Mouse (Mus musculus) c-Kit-positive CD71-negative TER-119-negative erythroid progenitor cells, embryonic 14.5 days (primary cell): ENCODE data around the gene Pole3.
"Not testable (repeated sequence)": the region's sequence is repeated elsewhere in the genome, so short reads cannot be mapped to it uniquely, and the experiment has no call there.

Experiments
- DNase-seq: peaks from one replicate; pipeline ENCODE4 v3.0.0-alpha.2; 2013; ENCODE audit warnings: low read depth

The Pole3 gene

DNA sequence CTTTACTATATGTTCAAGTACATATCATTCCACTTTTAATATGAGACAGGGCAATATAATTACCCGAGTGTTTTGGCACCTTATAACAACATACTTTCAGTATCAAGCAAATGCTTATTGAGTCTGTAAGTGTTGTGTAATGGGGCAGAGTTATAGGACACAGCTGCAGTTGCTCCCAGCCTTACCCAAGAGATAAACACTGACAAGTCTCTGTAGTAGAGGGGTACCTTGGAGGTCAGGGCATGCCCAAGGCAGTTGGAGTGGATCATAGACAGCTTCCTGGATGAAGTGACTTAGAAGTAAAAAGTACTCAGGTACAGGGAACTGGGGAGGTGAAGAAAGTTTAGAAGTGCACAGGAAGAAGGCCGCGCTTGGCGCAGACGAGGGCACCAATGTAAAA lies 37.7 kb downstream of the Pole3 start:
- no peak for DNase-seq

DNA sequence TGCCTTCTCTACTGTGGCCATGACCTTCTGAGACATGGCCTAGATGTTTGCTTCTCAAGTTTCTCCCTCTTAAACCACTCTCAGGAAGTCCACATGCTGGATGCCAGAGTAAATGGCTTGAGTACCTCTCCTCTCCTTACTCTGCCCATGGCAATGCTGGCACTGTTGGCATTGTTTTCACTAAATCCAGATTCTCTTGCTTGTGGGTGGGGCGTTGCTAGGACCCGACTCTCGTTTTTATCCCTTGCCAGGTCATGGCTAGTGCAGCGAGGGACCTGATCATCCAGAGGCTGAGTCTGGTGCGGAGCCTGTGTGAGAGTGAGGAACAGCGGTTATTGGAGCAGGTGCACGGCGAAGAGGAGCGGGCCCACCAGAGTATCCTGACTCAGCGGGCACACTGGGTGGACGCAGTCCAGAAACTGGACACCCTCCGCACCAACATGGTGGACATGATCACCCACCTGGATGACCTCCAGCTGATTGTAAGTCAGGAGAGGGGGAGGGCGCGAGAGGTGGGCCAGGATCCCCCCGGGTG lies 38.6 kb downstream of the Pole3 start:
- DNase-seq = no peak

DNA sequence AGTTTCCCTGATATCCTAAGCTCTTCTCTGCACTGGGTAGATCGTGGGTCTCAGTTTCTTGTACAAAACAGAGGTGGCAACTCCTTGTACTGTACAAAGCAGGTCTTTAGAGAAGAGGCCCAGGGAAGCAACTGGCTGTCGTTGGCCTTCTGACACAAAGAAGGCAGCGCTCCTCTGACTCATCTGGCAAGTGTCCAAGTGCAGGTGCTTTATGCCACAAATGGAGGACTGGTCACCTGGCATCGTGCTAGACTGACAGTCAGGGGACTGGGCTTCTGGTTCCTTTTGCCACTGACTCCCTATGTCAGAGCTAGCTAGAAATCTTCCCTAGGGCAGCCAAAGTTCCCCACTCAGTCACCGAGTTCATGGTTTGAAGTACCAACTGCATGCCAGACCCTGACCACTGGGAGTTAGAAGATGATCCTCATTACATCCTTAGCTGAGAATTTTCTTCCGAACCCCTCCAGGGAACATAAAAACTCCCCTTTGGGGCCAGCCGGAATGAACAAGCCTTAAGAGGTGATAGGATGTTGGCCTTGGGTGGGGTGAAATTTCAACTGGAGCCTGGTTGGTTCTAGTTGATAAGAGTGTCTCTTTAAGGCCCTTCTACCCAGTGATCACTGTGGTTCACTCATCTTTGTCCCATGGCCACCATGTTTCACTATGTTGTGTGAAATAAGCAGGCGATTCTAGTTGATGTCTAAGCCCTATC lies 39.3 kb downstream of the Pole3 start:
- no peak for DNase-seq

DNA sequence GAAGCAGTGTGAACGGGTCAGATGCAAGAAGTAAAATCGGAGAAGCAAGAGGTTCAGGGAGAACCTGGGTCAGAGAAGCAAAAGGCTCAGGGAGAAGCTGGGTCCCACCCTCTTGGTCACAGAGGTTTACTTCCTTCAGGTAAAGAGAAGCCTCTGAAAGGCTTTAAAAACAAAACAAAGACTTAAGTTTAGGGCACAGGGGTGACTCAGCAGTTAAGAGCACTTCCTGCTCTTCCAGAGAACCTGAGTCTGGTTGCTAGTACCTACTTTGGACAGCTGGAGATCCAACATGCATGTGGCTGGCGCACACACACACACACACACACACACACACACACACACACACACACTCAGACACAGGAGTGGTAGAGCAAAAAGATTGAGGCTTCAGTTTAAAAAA lies 39.9 kb downstream of the Pole3 start:
- DNase-seq = no peak

DNA sequence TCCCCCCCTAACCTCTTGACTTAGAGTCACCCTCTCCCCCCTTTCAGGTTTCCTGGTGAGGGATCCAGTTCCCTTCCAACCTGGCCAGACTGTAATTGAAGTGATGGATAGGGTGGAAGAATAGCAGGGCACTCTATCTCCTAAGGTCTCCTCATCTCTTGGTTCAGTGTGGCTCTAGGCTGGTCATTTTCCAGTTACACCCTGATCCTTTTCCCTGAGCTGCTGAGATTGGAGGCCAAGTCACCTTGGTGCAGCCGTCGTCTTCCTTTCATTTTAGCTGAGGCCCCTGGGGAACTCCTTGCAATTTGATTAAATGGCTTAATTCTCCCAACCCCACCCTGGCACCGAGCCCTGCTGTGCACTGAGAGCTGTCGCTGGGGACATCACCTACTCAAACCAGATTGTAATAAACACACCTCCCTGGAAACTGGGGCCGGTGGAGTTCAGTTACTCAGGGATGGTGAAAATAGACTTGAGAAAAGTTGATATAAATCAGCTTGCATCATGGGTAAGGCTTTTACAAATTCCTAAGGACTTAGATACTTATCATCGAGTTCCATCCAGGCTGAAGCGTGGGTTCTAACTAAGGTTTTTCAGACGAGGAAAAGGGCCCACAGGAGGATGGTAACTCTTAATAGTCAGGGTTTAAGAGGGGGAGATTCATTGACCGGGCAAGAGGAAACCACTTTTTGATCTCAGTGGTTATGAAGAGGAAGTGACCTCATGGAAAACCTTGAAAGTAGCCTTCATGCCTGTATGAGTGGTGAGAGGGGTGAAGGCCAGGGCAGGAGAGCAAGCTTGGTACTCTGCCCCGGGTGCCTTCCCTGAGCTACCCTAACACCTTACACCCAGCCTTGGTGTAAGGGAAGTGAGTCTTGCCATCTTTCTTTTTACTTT lies 43.9 kb downstream of the Pole3 start:
- no peak for DNase-seq

DNA sequence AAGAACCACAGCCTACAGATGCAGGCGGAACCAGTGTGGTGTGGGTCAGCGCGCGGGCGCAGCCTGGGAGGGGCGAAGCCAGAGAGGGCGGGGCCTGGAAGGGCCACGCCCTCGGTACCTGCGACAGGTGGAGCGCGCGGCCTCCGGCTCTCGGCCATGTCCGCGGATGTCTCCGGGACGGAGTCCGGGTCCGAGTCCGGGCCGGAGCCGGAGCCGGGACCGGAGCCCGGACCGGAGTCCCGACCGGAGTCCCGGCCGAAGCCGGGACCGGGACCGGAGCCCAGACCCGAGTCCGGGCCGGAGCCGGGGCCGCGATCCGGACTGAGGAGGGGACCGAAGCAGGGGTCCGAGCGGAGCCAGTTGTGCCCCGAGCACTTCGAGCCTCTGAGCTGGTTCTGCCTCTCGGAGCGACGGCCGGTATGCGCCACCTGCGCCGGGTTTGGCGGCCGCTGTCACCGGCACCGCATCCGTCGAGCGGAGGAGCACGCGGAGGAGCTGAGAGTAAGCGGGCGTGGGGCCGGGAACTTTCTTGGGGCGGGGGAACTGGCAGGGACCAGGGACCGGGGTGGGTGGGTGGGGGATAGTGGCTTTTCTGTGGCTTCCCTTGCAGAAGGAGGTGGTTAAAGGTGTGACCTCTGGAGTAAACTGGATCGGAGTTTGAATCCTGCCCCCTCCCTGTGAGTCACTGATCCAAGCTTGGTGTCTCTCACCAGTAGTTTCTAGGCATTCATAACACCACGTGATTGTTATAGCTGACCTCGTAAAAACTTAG lies 44.7 kb downstream of the Pole3 start, which contains the start of gene Bspry:
TSS of gene Bspry (plus strand) at position 117 of the 772 bp plus-strand sequence.
- DNase-seq = no peak

DNA sequence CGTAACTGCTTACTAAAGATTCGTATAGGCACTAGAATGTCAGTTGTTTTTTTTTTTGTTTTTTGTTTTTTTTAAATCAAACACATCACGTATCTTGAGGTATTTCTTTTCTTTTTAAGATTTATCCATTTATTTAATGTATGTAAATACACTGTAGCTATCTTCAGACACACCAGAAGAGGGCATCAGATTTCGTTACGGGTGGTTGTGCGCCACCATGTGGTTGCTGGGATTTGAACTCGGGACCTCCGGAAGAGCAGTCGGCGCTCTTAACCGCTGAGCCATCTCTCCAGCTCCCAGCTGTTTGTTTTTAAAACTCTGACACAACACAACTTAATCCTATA lies 45.3 kb downstream of the Pole3 start:
- DNase-seq = not testable (repeated sequence)

DNA sequence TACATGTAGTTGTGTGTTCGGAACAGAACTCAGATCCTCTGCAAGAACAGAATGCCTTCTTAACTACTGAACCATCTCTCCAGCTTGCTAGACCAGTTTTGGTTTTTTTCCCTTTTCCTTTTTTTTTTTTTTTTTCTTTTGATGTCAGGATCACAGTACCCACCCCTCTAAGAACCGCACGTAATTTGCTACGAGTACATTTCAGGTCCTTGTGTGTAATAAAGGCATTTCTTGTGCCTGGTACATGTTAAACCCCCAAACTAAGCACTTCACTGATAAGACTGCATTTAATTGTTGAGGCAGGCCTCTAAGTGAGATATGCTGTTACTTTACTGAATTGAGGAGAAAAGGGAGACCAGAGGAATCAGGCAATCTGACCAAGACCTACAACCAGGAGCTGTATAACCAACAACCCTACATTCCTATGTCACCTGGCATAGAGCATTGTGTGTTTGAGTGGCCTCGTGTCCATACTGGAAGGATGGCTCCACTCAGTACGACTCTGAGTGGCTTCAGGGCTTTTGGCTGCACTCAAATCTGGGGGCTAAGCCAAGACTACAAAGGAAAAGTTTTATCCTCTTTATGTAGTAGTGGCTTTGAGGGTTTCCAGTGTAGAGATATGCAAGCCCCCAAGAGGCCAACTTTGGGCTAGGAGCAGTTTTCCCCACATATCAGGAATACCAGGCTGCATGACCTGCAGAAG lies 47.2 kb downstream of the Pole3 start:
- DNase-seq = no peak

DNA sequence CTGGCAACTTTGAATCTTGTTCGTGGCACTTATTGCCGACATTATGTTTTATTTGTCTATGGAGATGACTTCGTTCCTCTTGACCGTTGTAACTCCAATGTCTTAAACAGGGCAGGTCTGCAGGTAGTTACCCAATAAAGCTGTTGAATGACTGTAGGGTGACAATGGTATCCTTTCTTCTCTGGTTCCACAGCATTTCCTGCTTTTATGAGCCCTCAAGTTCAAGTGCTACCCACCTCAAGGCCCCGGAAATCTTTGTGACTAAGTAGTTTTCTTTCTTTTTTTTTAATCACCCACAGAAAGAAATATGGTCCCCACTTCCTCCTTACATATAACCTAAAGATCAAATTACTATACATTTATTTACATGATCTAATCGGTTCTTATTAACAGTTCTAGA lies 49.1 kb downstream of the Pole3 start:
- DNase-seq = no peak

DNA sequence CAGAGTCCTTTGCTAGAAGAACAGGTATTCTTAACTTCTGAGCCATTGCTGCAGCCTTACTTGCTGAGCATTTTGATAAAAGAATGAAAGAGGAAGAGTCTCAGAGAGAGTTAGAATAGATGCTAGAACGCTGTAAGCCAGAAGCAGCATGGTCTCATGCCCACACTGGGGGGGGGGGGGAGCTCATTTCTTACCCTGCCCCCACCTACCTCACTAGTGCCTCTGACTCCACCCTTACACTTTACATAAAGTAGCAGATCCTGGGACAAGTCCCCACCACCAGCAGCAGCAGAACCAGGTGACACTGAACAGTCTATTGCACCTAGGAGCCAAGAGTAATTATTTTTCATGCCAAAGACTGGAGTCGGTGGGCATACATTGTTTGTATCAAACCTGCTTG lies 49.7 kb downstream of the Pole3 start:
- DNase-seq = no peak
